Mouse (Mus musculus): ENCODE measurements around the gene Zbtb20. TPM values are rescaled to one million over a fixed set of nuclear protein-coding genes. Genes with fewer than 3 reads are reported as not detected.

Zbtb20 gene
- polyA plus RNA-seq, 1 experiment from 2014 or later, result 6.6 TPM

DNA sequence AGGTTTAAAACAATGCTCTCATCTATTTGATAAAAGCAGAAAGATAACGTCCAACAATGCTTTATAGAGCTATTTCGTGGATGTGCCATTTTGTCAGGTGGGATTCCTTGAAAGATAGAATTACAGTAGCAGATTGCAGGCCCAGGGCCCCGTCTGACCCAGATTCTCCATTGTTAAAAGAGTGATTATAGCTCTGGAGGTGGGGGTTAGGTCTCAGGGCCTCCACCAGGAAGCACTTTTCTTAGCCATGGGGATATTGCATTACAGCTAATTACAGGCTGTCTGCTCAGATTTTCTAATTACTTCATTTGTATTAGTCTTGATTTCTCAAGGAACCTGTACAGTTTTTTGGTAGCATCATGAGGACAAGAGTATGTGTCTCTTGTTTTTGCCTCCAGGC lies 798.7 kb downstream of the Zbtb20 start:
- Histone ChIP-seq H3K4me1 (replicated peaks; ENCODE audit: control insufficient read depth, insufficient read depth, low read length) (no peaks in the 10 kb centered on the region), H3K4me2 (no peak overlapping the region), H3K27ac (ENCODE audit: low read depth, low read length) (no peak overlapping the region), H3K27me3 (replicated peaks; ENCODE audit: control insufficient read depth, insufficient read depth, low read length) (no peaks in the 10 kb centered on the region), H3K9ac (ENCODE audit: low read depth, low read length) (no peak overlapping the region), H3K36me3 (ENCODE audit: control insufficient read depth, insufficient read depth, low read length) (no peaks in the 10 kb centered on the region), H3K4me3 (ENCODE audit: low read depth, low read length) (no peak overlapping the region), H3K9me3 (ENCODE audit: control insufficient read depth, low read length) (no peaks in the 10 kb centered on the region; the same call in 1 of the 2 replicates)
- 74% methylated on average over 3 of the region's 3 CpGs for WGBS
- no peak for ATAC-seq (replicated peaks; ENCODE audit: low FRiP score)
- no peak for DNase-seq (ENCODE audit: low spot score)

DNA sequence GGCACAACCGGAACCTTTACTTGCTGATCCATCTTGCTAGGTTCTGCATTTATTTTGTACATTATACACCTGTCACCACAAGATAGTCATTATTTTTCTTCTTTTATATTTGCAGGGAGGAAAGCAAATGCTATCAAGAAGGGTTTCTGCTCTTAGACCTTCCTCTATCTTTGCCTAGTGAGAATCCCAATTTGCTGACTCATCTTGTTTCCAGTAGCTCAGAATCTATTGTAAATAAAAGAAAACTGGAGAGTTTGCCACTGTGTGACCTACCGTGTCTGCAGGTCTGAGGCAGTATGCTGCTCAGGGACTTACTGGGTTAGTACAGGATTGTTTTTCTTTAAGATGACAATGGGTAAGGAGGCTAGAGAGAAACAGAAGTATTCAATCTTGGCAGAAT lies 812.3 kb downstream of the Zbtb20 start:
- no peak overlapping the region for H3K4me2 ChIP-seq
- H3K4me1 ChIP-seq (replicated peaks; ENCODE audit: control insufficient read depth, insufficient read depth, low read length), result no peaks in the 10 kb centered on the region
- WGBS, result 77% methylated on average over 2 of the region's 2 CpGs
- H3K27ac ChIP-seq (ENCODE audit: low read depth, low read length), result no peak overlapping the region
- no peak overlapping the region for H3K4me3 ChIP-seq (ENCODE audit: low read depth, low read length)
- no peaks in the 10 kb centered on the region for H3K36me3 ChIP-seq (ENCODE audit: control insufficient read depth, insufficient read depth, low read length)
- ATAC-seq (replicated peaks; ENCODE audit: low FRiP score) (no peak), DNase-seq (ENCODE audit: low spot score) (no peak)
- H3K27me3 ChIP-seq (replicated peaks; ENCODE audit: control insufficient read depth, insufficient read depth, low read length), result no peaks in the 10 kb centered on the region
- no peak overlapping the region for H3K9ac ChIP-seq (ENCODE audit: low read depth, low read length)
- H3K9me3 ChIP-seq (ENCODE audit: control insufficient read depth, low read length), result no peaks in the 10 kb centered on the region

DNA sequence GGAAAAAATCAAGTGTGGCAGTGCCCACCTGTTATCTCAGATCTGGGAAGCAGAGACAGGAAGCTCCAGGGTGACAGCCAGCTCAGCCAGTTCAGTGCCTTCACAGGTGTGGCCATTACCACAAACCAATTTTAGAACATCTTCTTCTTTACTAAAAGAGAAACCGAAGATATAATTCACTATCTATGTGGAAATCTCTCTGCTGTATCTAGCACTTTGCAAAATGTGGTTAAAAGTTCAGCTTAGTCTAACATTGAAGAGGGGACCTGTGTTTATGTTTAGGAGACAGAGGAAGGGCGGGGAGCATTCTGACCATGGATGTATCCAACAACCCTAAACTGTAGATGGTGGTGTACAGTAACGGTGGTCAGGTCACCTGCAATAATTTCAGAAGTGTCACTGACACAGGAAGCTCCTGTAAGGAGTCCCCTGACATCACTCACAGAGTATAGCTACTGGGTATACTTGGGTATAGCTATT lies 814.6 kb downstream of the Zbtb20 start:
- H3K4me3 ChIP-seq (ENCODE audit: low read depth, low read length), result no peak overlapping the region
- DNase-seq (ENCODE audit: low spot score), result no peak
- no peaks in the 10 kb centered on the region for H3K27me3 ChIP-seq (replicated peaks; ENCODE audit: control insufficient read depth, insufficient read depth, low read length)
- H3K9me3 ChIP-seq (ENCODE audit: control insufficient read depth, low read length), result no peaks in the 10 kb centered on the region
- WGBS, result 82% methylated on average over 3 of the region's 3 CpGs
- no peaks in the 10 kb centered on the region for H3K4me1 ChIP-seq (replicated peaks; ENCODE audit: control insufficient read depth, insufficient read depth, low read length)
- H3K9ac ChIP-seq (ENCODE audit: low read depth, low read length), result no peak overlapping the region
- H3K27ac ChIP-seq (ENCODE audit: low read depth, low read length), result no peak overlapping the region
- H3K36me3 ChIP-seq (ENCODE audit: control insufficient read depth, insufficient read depth, low read length), result no peaks in the 10 kb centered on the region
- ATAC-seq (replicated peaks; ENCODE audit: low FRiP score), result no peak
- no peak overlapping the region for H3K4me2 ChIP-seq

DNA sequence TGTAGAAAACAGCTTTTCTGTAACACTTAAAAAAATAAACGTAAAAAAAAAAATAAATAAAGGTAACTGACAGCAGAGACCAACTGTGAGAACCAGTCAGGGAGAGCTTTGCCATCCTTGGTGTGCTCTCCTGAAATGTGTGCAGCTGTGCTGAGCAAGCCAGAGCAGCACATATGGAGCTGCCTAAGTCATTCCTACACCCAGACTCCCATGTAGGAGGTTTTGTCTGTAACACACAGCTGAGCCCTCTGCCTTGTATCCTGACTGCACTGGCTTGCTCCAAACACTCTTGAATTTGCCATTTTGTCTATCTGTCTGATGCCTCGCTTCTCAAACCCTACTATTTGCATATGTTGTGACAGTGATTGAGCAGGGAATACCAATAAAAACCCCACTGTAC lies 815.2 kb downstream of the Zbtb20 start:
- Histone ChIP-seq H3K4me2 (no peak overlapping the region), H3K9me3 (ENCODE audit: control insufficient read depth, low read length) (no peaks in the 10 kb centered on the region), H3K27me3 (replicated peaks; ENCODE audit: control insufficient read depth, insufficient read depth, low read length) (no peaks in the 10 kb centered on the region), H3K4me3 (ENCODE audit: low read depth, low read length) (no peak overlapping the region), H3K27ac (ENCODE audit: low read depth, low read length) (no peak overlapping the region), H3K9ac (ENCODE audit: low read depth, low read length) (no peak overlapping the region), H3K36me3 (ENCODE audit: control insufficient read depth, insufficient read depth, low read length) (no peaks in the 10 kb centered on the region), H3K4me1 (replicated peaks; ENCODE audit: control insufficient read depth, insufficient read depth, low read length) (no peaks in the 10 kb centered on the region)
- DNase-seq (ENCODE audit: low spot score), result no peak
- no peak for ATAC-seq (replicated peaks; ENCODE audit: low FRiP score)
- WGBS, result 77% methylated on average over 2 of the region's 2 CpGs

DNA sequence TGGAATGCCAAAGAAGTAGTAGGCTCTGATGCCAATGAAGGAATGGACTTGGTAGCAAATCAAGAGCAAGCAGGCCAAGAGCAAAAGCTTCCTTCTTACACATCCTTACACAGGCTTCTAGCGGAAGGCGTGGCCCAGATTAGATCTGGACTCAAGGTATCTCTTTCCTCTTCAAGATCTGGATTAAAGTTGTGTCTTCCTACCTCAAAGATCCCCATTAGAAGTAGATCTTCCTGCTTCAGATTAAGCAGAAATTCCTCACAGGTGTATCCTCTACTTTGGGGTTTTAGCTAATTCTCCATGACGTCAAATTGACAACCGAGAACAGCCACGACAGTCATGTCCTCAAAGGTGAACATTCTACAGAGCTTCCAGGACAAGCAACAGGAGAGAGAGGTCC lies 816.1 kb downstream of the Zbtb20 start:
- Histone ChIP-seq H3K27me3 (replicated peaks; ENCODE audit: control insufficient read depth, insufficient read depth, low read length) (no peaks in the 10 kb centered on the region), H3K9me3 (ENCODE audit: control insufficient read depth, low read length) (no peaks in the 10 kb centered on the region), H3K36me3 (ENCODE audit: control insufficient read depth, insufficient read depth, low read length) (no peaks in the 10 kb centered on the region), H3K9ac (ENCODE audit: low read depth, low read length) (no peak overlapping the region), H3K4me3 (ENCODE audit: low read depth, low read length) (no peak overlapping the region), H3K4me2 (no peak overlapping the region), H3K4me1 (replicated peaks; ENCODE audit: control insufficient read depth, insufficient read depth, low read length) (no peaks in the 10 kb centered on the region), H3K27ac (ENCODE audit: low read depth, low read length) (no peak overlapping the region)
- 91% methylated on average over 5 of the region's 5 CpGs for WGBS
- ATAC-seq (replicated peaks; ENCODE audit: low FRiP score) (no peak), DNase-seq (ENCODE audit: low spot score) (no peak)

MicroRNAs encoded within 50 kb of the gene (microRNA counts, 519-probe panel; counts per million panel counts)
- microRNA mmu-miR-568, result not detected

Small RNA genes within 50 kb of the gene (microRNA-seq; reads per million reads assigned to microRNA genes)
- gene Mir568 (ENCODE audit: borderline number of aligned reads), result not detected

All from liver, embryonic 11.5 days (tissue).